Mouse (Mus musculus): ENCODE results near the gene Dcst2.

Gene Dcst2

DNA sequence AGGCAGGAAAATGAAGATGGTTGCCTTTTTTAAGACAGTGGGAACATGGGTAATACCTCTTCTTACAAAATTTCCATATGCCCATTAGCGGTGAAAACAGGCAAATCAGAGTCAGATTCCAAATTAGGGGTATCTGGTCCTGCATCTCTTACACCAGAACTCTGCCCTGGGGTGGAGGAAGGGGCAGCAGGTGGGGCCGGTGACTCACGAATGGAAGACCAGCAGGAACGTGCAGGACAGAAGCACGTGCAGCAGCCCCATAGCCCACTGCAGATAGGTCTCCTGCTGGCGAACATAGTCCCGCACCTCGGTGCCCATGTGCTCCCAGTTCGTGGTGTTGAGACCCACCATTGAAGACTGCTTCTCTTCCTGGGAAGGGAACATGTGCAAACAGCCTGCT lies 5.7 kb upstream of the Dcst2 start:
- CTCF ChIA-PET: no interaction called here

DNA sequence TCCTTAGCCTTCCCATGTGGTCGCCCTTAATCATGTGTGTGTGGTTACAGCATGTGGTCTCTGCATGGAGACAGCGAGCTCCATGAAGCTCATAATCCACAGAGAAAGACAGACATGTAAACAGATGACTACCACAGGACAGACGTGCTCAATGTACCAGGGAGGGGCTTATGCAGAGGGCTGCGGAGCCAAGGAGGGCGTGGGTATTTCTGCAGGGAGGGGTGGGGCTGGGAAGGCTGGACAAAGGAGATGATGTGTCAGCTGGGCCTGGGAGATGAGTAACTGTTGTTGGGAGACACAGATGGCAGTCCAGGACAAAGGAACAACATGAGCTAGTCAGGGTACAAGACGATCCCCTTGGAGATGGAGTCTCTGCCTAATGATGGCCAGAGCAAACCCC lies 2.1 kb upstream of the Dcst2 start:
- CTCF ChIA-PET: interaction anchor here (0.6 to 0.7 kb wide), 3 partner anchors 20 to 57 kb away, joined by 3 to 9 read pairs (median 5); no protein-coding TSS in a partner anchor

DNA sequence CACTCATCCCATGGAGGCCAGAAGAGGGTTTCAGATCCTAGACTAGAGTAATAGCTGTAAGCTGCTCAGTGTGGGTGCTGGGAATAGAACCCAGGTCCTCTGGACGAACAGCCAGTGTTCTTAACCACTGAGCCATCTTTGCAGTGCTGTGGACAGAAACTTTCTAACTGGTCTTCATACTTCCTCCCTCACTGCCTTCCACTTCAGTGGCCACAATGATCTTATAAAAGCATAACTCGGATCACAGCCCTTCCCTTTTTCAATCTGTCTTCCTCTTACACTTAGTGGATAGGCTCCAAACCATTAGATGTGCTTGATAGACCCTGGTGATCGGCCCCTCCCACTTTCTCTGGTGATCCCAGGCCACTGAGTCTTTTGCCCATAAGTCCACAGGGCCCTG lies 1.5 kb upstream of the Dcst2 start:
- CTCF ChIA-PET: interaction anchor here (0.5 kb wide), 1 partner anchor 121 kb away, joined by 3 read pairs; no protein-coding TSS in a partner anchor

DNA sequence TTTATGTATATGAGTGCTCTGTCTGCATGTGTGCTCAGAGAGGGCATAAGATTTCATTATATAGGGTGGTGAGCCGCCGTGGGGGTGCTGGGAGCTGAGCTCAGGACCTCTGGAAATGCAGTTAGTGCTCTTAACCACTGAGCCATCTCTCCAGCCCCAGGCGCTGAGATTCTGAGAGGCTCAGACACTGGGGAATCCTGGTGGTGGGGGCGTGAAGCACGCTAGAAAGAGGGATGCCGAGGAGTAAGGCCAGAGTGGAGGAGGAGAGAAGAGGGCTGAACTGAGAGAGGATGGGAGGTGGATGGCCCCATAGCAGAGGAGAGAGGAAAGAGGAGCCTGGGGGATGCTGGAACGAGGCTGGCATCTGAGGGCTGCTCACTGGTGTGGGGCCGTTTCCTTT lies 2.9 kb downstream of the Dcst2 start:
- CTCF ChIA-PET: no interaction called here

DNA sequence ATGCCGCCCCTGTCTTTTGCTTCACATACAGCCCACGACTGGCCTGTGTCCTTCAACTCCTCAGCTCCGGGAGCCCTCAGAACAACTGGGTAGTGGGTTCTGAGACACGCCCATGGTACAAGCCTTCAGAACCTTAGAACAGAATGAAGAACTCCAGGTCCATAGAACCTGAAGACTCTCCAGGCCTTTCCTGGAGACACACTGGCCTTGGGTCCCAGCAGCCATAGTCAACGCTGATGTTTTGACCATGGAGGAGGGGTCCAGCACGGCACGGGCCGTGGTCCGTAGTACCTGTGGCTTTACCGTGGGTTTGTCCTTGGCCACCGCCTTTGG lies 3.3 kb downstream of the Dcst2 start, which contains the start of gene Dcst1:
Gene Dcst1, minus strand, starts transcription at position 101 of the 333 bp plus-strand sequence.
- CTCF ChIA-PET: no interaction called here

DNA sequence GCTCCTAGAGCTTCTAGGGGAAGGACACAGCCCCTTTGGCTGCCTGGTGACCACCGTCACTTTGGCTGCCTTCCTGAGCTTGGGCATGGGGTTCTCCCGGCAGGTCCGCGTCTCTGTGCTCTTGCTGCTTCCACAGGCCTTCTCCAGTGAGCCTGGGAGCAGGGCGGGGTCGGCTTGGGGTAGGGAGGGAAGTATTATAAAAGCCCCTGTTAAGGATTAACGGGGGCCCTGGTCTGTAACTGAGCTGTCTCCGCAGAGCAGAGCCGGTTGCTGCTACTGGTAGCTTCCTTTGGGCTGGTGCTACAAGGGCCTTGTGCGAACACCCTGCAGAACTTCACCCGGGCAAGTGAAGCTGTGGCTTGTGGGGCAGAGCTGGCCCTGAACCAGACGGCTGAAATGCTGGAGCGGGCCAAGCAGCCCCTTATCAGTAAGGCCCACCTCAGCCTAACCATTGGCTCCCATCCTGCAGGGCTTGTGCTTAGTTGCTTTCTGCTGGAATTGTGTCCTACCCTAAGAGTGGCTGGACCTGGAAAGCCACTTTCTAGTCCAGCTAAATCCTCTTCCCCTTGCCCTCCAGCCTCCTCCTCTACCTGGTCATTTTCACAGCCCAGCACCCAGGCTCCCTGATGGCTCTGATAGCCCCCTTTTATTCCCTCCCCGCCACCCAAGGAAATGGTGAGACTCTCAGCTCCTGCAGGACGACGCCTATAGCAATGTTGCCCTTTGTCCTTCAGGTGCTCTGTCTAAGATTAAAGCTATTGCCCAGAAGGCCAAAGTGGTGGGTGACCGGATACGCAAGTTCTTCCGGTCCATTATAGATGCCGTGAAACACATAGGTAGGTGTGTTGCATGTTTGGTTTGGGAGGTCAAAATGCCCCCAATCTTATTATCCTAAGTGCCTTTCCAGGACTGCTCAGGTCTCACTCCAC lies 4.0 kb downstream of the Dcst2 start:
- CTCF ChIA-PET: no interaction called here

DNA sequence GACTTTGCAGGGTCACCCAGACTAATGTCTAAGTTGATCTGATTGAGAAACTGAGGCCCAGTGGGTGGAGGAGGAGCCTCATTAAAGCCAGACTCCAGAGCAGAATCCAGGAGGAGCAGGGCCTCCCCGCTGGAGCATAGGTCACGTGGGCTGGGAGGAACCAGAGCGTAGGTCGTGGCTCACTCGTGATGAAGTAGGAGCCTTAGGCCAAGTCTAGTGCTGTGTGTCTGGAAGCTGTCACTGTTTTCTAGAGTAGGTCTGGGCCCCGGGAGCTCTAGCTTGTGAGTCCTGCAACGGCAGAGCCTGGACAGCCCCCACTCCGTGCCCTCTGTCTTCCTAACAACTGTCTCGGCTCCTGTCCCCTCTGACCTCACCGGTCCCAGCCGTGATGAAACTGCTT lies 5.6 kb downstream of the Dcst2 start:
- CTCF ChIA-PET: no interaction called here

DNA sequence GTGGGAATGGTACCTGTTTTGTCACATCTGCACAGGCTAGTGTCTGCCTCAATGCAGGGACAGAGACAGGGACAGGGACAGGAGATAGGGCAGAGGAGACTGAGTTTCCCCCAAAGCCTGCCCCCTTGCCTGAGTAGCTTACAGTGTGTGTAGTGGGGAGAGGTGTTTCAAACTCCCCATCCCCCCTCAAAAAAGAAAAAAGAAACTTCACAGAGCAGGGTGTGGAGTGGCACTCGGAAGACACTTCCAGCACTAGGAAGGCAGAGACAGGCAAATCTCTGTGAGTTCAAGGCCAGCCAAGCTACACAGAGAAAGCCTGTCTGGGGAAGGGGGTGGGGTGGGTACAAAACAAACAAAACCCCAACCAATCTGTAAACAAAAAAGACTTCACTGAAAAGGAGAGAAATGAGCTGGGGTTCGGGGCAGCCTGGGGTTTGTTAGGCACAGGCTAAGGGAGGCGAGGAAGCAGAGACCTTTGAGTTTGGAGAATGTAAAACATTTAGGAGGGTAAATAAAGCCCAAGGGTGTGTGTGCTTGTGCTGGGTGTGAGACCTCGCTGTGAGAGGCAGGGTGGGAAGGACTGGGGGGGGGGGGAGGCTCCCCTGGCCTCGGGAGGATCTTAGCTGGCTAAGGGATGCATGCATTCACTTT lies 11.9 kb downstream of the Dcst2 start:
- CTCF ChIA-PET: interaction anchor here (0.7 kb wide), 1 partner anchor 819 kb away, joined by 3 read pairs; no protein-coding TSS in a partner anchor

DNA sequence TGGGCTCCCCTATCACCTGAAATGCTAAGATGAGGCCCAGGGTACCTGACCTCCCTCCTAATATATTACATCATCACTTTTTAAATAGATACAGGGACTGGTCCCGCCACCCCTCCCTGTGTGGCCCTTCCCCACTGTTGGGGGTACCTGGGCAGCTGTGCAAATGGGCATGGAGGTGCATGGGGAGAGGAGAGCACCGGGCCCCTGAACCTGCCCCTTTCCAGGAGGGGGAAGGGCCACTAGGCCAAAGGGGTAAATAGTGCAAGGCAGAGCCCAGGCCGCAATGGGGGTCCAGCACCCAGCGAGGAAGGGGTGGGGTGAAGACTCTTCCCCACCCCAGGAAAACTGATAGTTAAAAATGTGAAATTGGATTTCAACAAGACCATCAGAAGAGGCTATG lies 16.1 kb downstream of the Dcst2 start:
- CTCF ChIA-PET: interaction anchor here (0.6 to 0.7 kb wide), 4 partner anchors 23 to 111 kb away, joined by 3 to 8 read pairs (median 6); no protein-coding TSS in a partner anchor

DNA sequence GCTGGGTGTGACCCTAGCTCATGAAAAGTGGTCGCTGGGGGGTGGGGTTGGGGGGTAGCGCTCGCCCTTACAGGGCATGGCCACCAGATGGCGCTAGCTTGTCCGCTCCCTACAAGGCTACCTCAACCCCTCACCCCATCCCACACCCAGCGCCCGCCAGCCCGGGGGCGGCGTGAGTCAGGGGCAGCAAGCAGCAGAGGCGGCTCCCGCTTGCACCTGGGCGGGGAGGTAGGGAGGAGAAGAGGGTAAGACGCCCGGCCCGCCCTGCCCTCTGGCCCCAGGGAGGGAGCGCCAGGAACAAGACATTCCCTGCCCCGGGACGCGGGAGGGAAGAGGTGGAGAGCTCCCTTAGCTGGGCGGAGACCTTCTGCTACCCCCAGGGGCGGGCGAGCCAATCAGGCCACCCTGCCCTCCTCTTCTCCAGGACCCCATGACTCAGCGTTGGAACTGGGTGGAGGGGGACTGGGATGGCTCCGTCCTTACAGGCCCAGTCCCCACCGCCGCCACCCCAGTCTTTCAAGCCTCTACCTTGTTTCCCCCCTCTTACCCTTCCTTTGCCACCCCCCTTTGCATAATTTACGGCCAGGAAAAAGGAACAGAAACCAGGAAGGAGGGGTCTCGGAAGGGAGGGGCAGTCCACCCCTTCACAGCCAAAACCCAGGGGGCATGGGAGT lies 16.8 kb downstream of the Dcst2 start:
- CTCF ChIA-PET: interaction anchor here (0.6 to 0.7 kb wide), 4 partner anchors 24 to 112 kb away, joined by 3 to 8 read pairs (median 6); no protein-coding TSS in a partner anchor

DNA sequence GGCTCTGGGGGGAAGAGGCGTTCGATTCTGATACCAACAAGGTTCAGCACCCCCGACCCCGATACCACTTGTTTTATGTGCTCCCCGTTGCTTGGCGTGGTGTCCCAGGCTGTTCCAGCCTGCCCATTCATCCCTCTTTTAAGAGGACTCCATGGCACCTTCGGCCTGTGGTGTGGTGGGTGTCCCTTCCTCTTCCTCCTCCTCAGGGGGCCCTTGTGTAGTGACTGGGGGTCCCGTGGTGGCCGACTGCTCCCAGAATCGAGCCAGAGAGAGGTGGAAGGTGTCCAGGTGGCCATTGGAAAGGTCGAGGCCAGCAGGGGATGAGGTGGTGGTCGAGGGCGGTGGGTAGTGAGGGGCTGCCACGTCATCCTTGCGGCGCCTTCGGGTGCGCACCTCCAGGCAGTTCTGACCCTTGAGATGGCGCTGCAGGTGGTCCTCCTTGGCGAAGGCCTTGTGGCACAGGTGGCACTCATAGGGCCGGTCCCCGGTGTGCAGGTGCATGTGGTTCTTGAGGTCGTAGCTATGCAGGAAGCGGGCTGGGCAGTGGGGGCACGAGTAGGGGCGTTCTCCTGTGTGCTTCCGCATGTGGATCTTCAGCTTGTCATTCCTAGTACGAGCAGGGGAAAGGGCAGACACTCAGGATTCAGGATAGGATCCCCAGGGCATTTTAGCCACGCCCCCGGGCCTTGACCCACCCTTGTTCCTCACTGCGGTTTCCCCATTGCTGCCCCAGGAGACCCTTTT lies 17.8 kb downstream of the Dcst2 start:
- CTCF ChIA-PET: interaction anchor here (1.7 kb wide), 1 partner anchor 17 kb away, joined by 5 read pairs; no protein-coding TSS in a partner anchor

DNA sequence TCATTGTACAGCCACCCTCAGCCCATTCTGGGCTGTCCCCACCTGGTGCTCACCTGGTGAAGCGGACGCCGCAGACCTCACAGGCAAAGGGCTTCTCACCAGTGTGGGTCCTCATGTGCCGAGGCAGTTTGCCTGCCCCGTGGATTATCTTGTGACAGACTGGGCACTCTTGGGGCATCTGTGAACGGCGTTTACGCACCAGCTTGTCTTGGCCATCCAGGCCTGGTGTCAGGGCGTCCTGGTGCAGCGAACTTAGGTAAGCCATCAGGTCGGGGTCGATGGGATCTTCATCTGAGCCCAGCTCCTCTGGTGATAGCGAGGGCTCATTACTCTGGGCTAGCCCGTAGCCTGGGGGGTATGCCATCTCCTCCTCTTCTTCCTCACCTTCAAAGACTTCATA lies 18.5 kb downstream of the Dcst2 start:
- CTCF ChIA-PET: interaction anchor here (1.7 kb wide), 1 partner anchor 16 kb away, joined by 5 read pairs; no protein-coding TSS in a partner anchor

DNA sequence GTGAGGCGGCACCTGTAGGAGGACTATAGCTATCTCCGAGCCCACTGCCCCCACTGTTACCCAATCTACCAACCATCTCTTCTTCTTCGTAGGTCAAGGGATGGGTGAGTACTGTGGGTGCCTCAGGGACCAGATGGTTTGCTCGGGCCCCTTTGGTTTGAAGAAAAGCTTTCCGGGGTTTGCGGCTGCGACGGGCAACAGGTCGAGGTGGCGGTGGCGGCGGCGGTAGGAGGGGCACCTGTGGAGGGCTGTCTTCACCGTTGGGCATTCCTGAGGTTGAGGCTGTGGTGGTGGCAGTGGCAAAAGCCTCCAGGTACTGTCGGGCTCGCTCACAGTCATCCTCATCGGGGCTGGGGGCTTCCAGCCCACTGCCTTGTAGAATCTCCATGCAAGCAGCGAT lies 18.9 kb downstream of the Dcst2 start:
- CTCF ChIA-PET: interaction anchor here (1.7 kb wide), 1 partner anchor 15 kb away, joined by 5 read pairs; no protein-coding TSS in a partner anchor

DNA sequence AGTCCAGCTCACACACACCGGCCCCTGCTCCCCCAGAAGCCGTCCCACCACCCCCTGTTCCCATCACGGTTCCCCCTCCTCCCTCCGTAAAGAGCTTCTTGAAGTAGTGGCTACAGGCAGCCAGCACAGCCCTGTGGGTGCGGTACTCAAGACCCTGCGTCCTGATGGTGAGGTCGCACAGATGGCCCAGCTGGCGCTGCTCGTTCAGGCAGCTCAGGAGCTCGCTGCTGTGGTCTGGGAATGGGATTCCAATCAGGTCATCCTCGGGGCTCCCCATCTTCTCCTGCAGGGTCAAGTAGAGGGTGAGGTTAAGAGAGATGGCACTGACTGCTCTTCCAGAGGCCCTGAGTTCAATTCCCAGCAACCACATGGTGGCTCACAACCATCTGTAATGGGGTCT lies 19.5 kb downstream of the Dcst2 start:
- CTCF ChIA-PET: no interaction called here

DNA sequence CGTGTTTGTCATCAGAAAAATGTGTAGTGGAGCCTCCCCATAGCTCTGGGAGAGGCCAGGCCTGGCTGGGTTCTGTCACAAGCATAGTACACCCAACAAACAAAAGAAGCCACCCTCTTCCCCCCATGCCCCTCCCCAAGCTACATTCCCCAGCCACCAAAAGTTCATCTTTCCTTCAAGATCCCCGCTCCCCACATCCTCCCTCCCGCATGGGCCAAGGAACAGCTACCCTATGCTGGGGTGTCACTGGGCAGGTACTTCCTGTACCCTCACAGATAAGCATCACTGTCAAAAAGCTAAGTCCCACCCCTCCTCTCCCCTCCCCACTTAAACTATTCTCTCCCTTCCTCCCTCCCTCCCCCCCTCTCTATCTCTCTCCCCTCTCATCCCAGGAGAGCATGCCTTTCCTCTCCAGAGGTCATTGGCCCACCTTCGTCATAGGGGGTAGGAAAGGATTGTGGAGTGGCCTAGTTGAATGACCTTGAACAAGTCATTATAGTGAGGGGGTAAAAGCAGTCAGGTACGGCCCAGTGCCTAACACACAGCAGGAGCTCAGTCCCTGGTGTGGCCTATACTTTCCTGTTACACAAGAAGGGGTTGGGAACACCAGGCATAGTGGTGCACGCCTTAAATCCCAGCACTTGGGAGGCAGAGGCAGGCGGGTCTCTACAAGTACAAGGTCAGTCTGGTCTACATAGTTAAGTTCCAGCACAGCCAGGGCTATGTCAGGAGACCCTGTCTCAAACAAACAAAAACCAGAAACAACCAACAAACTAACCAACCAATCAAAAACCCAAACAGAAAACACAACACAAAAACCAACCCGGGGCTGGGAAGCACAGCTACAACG lies 20.5 kb downstream of the Dcst2 start:
- CTCF ChIA-PET: interaction anchor here (1.0 kb wide), 1 partner anchor 9 kb away, joined by 4 read pairs; no protein-coding TSS in a partner anchor

DNA sequence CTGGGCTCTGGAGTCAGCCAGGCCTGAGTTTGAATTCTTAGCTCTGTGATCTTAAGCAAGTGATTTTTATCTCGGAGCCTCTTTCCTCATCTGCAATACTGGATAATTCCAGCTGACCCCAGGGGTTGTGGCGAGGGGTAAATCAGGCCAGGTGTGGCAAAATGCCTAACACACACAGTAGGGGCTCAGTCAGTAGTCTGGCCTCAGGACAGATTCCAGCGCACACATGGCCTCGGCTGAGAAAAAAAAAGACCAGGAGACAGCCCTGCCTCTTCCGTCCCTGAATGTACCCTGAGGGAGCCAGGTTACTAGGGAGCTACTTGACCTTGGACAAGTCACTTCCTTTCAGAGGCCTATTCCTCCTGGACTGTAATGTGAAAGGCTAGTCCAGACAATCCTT lies 21.2 kb downstream of the Dcst2 start:
- CTCF ChIA-PET: interaction anchor here (1.0 kb wide), 1 partner anchor 9 kb away, joined by 4 read pairs; no protein-coding TSS in a partner anchor

DNA sequence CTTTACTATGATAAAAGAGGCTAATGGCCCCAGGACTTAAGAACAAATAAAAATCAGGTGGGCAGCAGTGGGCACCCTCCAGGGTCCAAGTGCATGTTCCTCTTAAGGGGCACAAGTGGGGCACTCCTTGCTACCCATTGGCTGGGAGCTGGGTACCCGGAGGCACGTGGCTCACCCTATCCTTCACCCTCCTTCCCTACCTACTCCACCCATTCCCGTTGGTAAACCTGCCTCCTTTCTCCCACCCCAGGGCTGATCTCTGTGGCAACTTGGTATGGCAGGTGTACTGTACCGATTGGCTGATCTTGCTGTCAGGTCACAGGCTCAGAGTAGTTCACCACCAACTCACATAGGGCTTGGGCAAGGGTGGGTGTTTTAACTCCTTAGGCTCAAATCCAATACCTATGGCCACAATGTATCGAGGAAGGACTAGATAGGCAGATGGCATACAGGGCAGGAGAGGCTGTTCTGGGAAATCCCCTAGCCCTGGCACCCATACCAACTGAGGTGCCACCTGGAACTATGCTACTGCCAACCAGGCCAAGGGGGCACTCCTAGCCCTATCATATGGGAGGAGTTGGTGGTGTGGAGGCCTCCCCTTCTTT lies 22.0 kb downstream of the Dcst2 start:
- CTCF ChIA-PET: interaction anchor here (1.1 kb wide), 1 partner anchor 9 kb away, joined by 3 read pairs; no protein-coding TSS in a partner anchor

DNA sequence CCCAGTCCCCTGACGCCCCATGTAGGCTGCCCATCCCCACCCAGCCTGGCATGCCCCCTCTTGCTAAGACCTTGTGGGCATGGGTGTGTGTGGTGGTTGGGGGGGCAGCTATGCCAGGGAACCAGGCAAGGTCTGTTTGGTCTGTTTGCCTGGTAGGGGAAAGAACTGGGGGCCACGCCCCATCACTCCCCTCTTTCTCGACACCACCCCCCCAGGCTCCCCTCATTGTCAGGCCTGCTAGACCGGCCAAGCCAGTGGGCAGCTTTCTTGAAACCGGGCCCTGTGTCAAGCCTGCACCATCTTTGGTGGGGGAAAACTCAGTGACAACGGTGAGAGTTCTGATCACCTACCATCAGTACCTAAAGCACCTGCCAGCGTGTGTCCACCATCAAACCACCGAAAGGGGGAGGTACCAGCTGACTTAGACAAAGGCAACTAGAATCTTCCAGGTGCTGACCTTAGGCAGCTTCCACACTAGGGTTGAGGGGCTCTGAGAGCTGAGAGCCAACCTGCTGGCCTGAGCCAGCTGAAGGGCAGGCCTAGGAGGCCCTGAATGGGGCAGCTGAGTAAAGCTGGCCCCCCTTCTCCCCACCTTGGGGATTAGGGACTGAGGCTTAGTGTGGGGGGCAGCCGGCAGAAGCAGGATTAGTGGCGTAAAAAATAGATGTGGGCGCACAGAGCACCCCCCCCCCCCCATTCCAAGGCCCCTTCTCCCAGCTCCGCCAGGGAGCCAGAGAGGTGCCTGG lies 22.7 kb downstream of the Dcst2 start:
- CTCF ChIA-PET: interaction anchor here (0.6 to 1.1 kb wide), 7 partner anchors 8 to 75 kb away, joined by 3 to 7 read pairs (median 4); no protein-coding TSS in a partner anchor

DNA sequence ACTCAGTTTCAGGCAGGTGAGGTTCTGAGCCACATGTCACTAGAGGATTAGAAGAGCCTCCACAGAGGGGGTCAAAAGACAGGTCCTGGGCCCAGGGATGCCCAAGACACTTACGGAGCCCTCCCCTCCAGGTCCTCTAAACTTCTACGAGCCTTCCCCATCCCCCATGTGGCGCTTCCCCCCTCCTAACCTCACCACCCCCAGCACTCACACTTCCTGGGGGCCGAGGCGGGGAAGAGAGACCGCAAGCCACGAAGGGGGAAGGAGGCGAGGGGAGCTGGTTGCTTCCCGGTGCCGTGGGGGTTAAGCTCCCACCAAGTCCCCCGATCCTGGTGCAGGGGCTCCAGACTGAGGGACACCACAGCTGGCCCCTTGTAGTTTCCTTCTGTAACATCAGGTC lies 23.7 kb downstream of the Dcst2 start:
- CTCF ChIA-PET: interaction anchor here (0.6 to 1.0 kb wide), 6 partner anchors 11 to 74 kb away, joined by 3 to 5 read pairs (median 4); no protein-coding TSS in a partner anchor

Data from spleen, embryonic (tissue).